Mouse (Mus musculus) CD4-positive, CD25-positive, alpha-beta regulatory T cell, adult 4 months (primary cell): ENCODE data around the gene Msx2. TPM values are rescaled to one million over a fixed set of nuclear protein-coding genes. Genes with fewer than 3 reads are reported as not detected.

Source experiments
- ATAC-seq: one replicate; pipeline ENCODE4 v1.8.0; 2017
- polyA plus RNA-seq, 2 experiments: library from polyadenylated mRNA; unstranded; fragments of 100-300 nt; shearing (Covaris generic); gene quantifications; one replicate each; pipeline ENCODE4 v1.2.1; 2017

The Msx2 gene
- polyA plus RNA-seq, 2 experiments from 2014 or later: not detected

DNA sequence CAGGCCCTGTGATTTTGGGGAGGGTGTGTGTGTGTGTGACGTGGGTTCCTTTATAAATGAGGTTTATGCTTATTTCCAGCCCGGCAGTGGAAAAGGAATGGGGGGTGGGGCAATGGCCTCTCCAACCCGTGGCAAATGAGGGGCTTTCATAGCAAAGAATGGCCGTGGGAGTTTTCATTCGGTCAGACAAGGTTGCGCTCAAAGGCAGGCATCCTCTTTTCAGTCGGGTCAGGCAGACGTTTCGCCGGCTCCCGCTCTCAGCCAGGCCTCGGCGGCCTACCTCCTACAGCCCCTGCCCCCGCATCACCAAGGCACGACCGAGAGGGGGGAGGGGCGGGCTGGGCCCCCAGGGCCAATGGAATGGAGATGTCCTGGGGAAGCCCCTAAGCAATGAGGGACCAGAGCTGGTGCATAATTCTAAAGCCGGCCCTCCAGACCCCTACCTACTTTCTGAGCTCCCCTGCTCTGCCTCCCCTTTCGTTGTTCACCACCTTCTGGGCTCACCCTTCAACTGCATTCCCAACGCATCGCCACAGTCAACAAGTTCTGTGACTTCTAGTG is 8.4 kb downstream of the Msx2 start:
- ATAC-seq: no peak

DNA sequence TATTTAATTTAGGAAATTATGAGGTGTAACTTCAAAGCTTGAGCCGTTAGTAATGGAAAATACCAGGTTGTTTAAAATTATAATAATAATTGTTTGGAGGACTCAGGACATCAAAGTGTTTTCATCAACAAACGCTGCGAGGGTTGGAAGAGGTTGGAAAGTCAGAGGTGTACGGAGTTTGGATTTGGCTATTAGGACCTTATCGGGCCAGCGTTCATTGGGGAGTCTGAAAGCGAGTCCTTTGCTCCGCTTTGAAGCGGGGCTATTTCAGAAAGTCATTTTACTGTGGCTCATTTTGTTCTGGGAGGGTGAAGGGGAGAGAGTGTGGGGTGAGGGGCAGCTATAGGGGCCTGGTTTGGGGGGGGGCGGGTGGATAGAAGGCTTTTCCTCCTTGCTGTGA is 8.9 kb downstream of the Msx2 start:
- no peak for ATAC-seq

DNA sequence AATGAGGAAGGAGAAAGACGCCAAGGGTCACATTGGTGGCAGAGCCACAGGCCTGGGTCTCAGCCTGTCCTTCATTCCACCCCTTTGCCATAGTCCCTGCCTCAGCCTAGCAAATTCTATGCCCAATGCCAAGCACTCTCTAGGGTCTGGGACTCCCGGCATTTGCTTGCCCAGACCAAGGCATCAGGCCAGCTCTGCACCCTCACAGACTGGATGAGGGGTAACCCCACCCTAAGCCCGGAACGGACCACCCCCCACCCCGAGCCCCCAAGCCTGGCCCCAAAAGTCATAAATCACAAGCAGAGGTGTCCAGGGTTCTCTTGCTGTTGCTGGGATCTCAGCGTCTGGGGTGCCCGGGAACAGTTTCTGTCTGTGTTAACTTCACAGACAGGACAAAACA is 9.8 kb downstream of the Msx2 start:
- ATAC-seq: no peak

DNA sequence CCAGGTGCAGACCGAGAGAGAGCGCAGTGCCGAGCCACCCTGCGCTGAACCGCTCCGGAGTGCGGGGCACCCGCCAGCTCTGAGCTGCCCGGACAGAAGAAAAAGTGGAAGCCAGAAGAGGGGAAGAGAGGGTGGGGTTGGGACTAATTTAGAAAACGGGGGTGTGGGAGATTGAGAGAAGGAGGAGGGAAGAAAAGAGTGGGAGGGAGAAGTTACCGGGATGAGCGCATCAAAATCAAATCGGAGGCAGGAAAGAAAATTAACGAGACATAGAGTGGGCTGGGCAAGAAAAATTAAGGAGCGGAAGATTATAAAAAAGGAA is 10.3 kb downstream of the Msx2 start:
- ATAC-seq: no peak

DNA sequence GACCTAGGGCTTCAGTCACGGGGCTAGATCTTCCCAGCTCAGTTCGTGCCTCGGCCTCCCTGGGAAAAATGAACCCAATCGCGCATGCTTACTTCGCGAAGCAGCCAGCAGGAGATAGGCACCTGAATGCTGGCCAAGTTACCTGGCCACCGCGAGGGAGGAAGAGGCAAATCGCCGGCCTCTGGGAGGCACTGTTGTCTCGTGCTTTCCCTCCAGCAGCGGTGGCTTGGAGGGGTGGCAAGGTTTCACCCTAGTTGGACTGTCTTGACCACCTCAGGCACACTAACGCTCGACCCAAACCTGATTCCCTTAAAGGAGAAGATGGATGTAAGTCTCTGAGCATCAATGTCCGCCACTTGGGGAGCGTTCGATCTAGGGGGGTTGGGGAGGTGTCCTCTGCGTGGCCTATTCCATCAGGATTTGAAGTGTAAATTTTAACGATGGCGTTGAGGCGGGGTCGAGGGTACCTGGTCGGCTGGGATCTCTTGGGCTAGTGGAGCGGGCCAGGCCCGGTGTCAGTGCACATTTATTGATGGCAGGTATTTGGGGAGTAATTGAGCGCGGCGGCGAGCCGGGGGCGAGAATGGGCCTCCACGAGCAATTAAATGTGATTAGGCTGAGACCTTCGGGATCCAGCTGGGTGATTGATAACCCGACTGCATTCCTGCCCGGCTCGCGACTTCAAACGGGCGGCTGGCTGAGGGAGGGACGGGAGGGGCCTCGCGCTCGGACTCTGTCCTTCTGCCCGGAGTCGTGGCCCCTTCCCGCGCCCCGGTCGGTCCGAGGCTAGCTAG is 10.8 kb downstream of the Msx2 start:
- no peak for ATAC-seq

DNA sequence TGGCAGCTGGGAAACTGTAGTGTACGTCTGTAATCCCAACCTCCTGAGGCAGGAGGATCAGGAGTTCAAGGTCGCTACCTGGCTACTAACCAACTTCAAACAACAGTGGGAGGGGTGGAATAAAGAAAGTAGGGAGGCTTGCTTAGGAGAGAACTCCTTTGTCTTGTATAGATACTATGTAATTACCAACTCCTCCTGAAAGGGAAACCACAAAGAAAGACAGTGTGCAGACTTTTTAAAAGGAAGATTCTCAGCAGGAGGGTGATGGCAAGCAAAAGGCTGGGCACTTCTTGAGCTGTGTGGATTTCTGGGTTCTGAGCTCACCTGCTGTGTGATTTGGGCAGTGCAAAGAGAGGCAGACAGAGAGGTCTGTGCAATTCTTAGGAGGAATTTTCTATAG is 11.5 kb downstream of the Msx2 start:
- no peak for ATAC-seq

DNA sequence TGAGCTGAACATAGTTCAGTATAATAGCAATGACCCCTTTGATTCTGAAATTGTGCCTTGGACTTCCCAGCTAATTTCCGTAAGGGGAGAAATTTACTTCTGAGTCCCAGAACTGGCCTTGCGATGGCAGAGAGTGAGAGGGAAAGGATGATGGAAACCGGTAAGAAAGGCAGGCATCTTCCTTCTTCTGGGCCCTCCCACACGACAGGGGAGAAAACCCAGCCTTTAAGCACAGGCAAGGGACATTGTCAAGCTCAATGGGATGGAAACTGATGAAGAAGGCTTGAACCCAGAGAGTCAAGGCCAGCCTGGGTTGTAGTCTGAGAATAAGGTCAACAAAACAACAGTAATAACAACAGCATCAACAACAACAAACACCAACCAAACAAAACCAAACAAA is 14.1 kb downstream of the Msx2 start:
- ATAC-seq: no peak

DNA sequence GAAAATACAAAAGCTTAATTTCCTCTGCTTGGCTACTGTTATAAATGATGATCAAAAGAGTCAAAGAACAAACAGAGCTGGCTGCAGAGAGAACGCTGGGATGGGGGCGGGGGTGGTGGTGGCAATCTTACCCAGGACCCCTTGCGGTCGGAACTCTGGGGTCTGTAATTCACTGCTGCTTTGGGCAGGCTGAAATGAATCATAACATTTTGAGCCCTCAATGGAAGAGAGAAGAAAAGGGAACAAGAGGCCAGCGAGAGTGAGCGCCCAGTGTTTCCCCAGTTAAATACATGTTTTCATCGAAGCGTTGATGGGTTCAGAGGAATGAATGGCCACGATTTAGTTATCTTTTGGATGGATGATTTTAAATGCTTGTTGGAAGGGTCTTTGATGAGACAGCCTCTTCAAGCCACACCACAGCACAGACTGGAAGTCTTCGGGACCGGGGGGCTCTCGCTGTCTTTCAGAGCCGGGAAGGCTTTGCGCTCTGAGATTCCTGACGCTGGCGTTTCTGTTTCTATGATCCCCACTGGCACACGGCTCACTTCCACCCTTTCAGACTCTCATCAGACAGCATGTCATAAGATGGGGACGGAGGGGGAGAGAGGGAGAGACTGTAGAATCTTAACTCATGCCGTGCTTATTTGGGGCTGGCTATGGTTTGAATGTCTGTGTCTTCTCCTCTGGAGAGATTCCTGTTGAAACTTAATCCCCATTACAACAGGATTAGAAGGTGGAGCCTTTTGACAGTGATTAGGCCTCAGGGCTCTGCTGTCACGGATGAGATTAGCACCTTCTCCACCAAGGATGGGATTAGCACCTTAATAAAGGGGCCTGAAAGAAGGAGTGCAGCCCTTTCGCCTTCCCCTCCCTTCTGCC is 17.8 kb downstream of the Msx2 start:
- no peak for ATAC-seq

DNA sequence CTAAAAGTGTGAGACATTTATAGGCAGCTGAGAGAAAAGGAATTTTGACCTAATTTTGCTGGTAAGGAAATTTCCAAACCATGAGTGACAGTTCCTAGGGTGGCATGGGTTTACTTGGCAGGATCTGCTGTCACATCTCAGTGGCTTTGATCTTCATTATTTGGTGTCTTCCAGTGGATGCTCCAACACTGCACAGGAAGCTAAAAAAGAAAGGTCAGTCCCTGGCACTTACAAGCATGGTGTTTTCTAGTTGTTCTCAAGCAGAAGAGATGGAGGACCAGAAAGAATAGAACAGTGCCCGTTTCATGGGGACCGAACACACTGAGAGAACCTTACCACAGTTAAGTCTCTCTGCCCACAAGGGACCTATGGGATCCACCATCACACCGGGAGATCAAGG is 18.9 kb downstream of the Msx2 start:
- no peak for ATAC-seq

DNA sequence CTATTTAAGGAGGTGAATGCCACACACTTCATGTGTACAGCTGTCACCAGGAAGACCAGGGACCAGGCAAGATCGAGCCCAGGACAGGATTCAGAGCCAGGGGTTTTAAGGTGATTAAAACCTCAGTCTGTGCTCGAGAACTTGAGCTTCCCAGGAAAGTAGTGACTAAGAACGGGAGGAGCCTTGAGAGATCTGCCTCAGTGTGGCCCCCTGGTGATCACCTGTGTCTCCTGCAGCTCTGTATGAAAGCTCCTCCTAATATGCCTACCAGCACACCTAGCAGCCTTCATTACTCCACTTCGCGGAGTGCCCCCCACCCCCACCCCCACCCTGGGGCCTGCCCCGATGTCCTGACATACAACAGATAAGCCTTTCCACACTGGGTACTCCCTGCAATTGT is 25.3 kb downstream of the Msx2 start:
- ATAC-seq: no peak

DNA sequence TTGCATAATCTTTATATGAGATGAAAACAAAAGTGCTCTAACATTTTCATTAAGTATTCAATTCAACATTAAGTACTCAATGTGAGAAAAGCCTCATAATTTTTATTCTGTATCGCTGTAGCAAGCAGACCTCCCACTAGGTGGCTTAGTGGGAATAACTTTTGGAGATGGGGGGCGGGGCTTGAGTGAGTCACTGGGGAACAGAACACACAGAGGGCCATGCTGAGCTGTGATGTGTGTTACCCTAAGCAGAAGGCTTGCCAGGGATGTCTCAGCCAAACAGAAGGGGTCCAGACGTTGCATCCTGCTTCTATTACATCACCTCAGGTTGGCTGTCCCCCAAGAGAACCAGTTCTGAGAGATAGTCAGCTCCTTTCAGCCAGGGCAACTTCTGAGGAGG is 29.3 kb downstream of the Msx2 start:
- ATAC-seq: no peak

DNA sequence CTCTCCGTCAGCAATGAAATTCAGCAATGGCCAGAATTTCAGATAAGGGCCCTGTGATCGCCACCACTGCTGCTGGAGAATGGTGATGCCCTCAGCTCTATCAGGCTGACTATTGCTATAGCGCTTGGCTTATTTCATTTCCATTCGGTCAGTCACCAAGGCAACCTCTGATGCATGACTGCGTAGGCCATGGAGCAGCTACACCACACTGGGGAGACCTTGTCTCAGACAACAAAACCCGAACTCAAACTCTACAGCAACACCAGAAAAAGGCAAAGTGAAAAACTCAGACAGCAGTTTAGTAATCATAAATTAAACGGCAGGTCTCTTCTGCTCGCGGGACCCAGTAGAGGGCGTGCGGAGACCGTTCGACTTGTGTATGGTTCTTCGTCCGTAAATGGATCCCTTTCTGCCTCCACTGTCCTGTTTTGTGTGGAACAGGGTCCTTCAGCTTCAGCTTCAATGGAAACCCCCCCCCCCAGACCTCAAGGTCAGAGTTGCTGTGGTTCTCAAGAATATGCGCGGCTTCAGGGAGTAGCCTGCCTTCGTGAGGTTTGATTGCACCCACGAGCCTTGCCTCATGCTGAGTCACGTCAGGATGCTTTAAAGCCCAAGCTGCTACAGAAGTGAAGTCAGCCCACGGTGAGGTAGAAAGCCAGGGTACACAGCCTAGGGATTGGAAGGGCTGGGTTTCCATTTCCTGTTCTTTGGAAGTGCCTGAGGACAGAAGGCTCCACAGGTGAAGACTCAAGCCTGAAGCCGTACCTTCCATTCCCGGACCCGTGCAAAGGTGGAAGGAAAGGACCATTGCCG is 30.5 kb downstream of the Msx2 start:
- ATAC-seq: no peak

DNA sequence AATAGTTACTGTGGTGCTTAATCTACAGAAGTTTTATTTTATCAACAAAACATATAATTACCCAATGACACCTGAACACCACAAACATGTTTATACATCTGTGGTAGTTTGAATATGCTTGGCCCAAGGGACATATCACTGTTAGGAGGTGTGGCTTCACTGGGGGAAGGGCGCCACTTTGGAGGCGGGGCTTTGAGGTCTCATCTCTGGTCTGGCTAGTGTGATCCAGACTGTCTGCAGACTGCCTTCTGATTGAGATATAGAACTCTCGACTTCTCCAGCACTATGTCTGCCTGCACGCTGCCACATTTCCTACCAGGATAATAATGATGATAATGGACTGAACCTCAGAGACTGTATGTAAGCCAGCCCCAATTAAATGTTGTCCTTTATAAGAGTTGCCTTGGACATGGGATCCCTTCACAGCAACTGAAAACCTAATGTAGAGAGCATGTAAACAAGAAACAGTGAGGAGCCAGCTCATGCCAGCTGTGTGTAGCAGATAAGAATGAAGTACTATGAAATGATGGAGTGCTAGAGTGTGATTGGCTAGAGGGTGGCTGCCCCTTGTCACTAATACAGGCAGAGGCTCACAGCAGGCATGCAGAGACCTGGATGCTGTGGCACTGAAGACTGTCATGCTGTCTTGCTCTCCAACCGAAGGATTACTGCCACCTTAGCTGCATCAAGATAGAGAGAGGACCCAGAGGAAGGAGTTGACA is 31.4 kb downstream of the Msx2 start:
- no peak for ATAC-seq

DNA sequence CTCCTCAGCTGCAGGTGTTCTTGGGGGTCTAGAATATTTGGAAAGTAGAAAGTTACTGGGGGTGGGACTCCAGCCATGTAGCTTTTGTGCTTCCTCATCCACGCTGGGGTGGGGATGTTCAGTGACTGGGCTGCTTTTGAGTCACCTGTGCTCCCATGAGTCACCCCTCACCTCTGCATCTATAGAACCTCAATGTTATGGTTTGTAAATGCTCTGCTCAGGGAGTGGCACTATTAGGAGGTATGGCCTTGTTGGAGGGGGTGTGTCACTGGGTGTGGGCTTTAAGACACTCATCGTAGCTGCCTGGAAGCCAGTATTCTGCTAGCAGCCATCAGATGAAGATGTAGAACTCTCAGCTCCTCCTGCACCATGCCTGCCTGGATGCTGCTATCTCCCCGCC is 32.9 kb downstream of the Msx2 start:
- ATAC-seq: no peak

DNA sequence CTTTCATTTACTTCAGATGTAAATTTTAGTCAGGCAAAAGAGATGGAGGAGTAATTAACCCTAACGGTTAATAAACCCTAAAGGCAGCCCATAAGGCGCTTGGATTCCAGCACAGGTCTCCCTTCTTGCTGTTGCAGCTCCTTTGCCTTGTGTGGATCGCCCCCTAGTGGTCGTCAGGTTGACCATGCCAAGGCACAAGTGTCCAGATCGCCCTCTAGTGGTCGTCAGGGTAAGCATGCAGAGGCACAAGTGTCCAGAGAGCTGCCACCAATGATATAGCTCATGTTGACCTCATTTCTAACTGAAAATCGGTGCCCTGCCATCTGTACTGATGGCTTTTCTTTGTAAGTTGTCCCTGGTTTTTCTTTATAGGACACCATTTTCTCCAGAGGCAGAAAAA is 46.4 kb downstream of the Msx2 start:
- ATAC-seq: peak; percentile 62

DNA sequence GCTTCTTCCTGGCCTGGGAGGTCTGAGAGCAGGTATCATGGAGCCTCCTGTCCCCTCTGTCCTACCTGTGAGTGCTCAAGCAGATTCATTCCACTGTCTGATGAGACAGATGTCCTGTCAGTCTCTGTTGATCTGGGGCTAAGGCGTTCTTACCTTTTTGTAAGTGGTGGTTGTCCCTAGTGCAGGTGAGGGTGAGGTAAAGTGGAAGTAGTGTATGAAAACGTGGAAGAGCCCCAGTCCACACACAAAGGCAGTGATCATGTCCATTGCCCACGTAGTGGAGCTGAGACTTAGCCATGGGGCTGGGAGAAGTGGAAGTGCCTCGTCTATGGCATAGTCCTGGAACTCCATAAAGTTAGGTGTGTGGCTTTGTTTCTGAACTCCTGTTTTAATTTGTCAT is 51.7 kb downstream of the Msx2 start:
- ATAC-seq: no peak

DNA sequence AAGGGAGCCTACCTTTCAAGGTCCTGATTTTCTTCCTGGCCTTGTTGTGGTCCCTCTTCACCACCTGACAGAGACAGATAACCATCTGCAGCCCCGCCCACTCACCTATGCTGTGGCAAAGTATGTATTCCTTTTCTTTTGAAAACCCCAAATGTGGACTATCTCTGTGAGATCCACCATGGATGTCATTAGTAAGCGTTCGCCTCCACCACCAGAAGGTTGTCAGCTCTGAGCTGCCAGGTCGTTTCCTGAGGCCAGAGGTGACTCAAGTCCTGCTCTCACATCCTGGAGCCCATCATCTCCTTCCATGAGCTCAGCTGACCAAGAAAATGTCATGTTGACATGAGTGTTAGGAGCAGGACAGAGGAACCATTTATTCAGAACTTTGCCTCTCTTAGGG is 52.1 kb downstream of the Msx2 start:
- ATAC-seq: no peak

DNA sequence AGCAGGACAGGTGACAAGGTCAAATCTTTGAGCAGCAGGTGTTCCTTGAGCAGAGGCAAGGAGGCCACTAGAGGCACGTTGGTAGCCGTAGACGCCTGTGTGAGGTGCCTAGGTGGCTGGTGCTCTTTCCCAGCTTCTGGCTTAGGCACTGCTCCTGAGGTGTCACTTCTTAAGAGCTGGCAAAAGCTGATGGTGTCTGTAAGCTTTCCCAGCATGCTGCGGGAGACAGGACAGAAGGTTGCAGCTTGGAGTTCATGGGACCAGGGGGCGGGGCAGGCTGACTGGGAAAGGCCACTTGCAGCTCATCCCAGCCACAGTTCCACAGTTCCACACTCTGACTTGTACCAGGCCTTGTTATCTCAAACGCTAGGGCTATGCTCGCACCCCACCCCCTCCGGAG is 53.2 kb downstream of the Msx2 start:
- no peak for ATAC-seq

DNA sequence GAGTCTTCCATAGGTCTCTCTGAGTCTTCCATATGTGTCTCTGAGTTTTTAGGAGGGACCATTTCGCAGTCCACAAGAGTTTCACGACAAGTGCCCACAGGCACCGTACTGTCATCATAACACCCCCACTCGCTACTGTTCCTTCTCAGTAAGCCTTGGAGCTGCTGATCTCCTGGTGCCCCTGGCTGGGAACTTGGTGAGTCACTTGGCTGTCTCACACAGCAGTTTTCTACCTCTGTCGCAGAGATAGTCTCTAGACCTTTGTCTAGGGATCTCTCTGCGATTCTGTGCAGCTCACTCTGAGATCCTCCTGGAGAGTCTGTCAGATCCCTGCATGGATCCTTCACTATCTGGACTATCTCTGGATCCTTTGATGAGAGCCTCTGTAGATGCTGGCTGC is 55.2 kb downstream of the Msx2 start:
- no peak for ATAC-seq
